Mouse (Mus musculus) lung, embryonic 15.5 days (tissue): ENCODE measurements around the gene Atf3. TPM values are rescaled to one million over a fixed set of nuclear protein-coding genes. Genes with fewer than 3 reads are reported as not detected.
A peak's percentile ranks its signal among the peaks of the same experiment; 100 is the strongest.
"Not testable (repeated sequence)": the region's sequence is repeated elsewhere in the genome, so short reads cannot be mapped to it uniquely, and the experiment has no call there.

Source experiments
- ATAC-seq: fragments of 200-750 bp; cut with Nextera tagmentation; 2 replicates; pipeline ENCODE4 v1.8.0; 2017; ENCODE audit warnings: moderate number of reproducible peaks, borderline replicate concordance; ENCODE audit not compliant: low FRiP score, low TSS enrichment; ENCODE audit errors: extremely low read depth
- H3K27ac ChIP-seq: fragments of 300-500 bp; sonication (generic); 2 replicates; pipeline ENCODE4 v1.5.1; 2015; ENCODE audit warnings: moderate library complexity, mild to moderate bottlenecking, inconsistent platforms
- H3K27me3 ChIP-seq: fragments of 300-500 bp; sonication (generic); 2 replicates; pipeline ENCODE4 v1.6.1; 2015; ENCODE audit warnings: inconsistent platforms
- H3K36me3 ChIP-seq: fragments of 300-500 bp; sonication (generic); 2 replicates; pipeline ENCODE4 v1.6.1; 2015; ENCODE audit warnings: inconsistent platforms
- H3K4me1 ChIP-seq: fragments of 300-500 bp; sonication (generic); 2 replicates; pipeline ENCODE4 v1.6.1; 2015; ENCODE audit warnings: inconsistent platforms
- H3K4me2 ChIP-seq: fragments of 300-500 bp; sonication (generic); 2 replicates; pipeline ENCODE4 v1.6.1; 2015; ENCODE audit warnings: inconsistent platforms, mild to moderate bottlenecking, moderate library complexity
- H3K4me3 ChIP-seq: fragments of 300-500 bp; sonication (generic); 2 replicates; pipeline ENCODE4 v1.5.1; 2015; ENCODE audit warnings: mild to moderate bottlenecking, inconsistent platforms
- H3K9ac ChIP-seq: fragments of 300-500 bp; sonication (generic); 2 replicates; pipeline ENCODE4 v1.6.1; 2015; ENCODE audit warnings: inconsistent platforms
- H3K9me3 ChIP-seq: fragments of 300-500 bp; sonication (generic); 2 replicates; pipeline ENCODE4 v1.6.1; 2016; ENCODE audit warnings: inconsistent platforms
- WGBS: fragments of 180-500 bp; shearing (Covaris S2); methylation state at CpG from one replicate; pipeline ENCODE4 v1.1.7; 2015; 5-methylcytosine and 5-hydroxymethylcytosine counted together
- polyA plus RNA-seq: library from polyadenylated mRNA; unstranded; fragments of >200 nt; fragmentation: Nextera tagmentation; extraction: Ambion mirVana; gene quantifications from 2 replicates; pipeline ENCODE4 v1.2.1, GENCODE M21; 2015

Atf3 gene
- polyA plus RNA-seq, 1 experiment from 2014 or later = 4.1 TPM

DNA sequence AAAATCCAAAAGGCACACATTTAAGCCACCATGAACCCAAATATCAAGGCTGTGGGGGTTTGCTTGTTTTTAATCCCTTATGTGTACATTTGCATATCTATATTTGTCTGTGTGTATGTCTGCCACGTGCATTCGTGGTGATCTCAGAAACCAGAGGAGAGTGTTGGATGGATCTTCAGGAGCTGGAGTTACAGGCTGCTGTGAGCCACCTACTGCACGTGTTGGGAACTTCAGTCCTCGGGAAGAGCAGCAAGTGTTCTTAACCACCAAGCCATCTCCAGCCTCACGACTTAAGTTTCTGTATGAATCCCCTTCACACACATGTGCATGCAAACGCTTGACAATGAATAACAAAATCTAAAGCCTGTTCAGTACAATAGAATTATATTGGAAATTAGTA is 45.4 kb downstream of the Atf3 start:
- ATAC-seq = no peak
- no peak overlapping the region for H3K4me2 ChIP-seq
- no peak overlapping the region for H3K9ac ChIP-seq
- no peak overlapping the region for H3K4me3 ChIP-seq
- no peak overlapping the region for H3K27ac ChIP-seq
- no peaks in the 10 kb centered on the region for H3K36me3 ChIP-seq
- H3K4me1 ChIP-seq = no peaks in the 10 kb centered on the region
- no peaks in the 10 kb centered on the region for H3K9me3 ChIP-seq
- no peaks in the 10 kb centered on the region for H3K27me3 ChIP-seq
- WGBS = 11% methylated on average over 6 of the region's 6 CpGs

DNA sequence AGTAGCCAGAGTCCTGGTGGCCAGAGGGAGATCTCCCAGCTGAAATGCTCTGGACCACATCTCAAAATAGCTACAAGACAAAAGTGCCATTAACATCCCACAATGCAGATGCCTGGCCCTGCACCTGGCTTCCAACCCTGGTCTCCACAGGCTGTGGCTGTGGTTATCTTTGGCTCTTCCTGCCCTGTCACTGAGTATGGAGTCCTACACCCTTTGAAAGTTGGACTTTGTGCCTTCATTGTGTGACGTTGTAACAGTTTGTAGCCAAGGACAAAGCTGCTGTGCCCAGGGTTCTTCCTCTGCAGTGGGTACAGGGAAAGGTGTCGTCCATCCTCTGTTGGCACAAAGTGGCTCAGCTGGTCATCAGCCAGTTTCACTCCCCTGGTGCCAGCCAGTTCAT is 47.4 kb downstream of the Atf3 start:
- H3K9ac ChIP-seq = no peak overlapping the region
- H3K4me1 ChIP-seq = no peaks in the 10 kb centered on the region
- no peak overlapping the region for H3K4me2 ChIP-seq
- H3K27ac ChIP-seq = no peak overlapping the region
- H3K4me3 ChIP-seq = no peak overlapping the region
- 84% methylated on average over 2 of the region's 2 CpGs for WGBS
- ATAC-seq = no peak
- H3K9me3 ChIP-seq = no peaks in the 10 kb centered on the region
- no peaks in the 10 kb centered on the region for H3K36me3 ChIP-seq
- no peaks in the 10 kb centered on the region for H3K27me3 ChIP-seq

DNA sequence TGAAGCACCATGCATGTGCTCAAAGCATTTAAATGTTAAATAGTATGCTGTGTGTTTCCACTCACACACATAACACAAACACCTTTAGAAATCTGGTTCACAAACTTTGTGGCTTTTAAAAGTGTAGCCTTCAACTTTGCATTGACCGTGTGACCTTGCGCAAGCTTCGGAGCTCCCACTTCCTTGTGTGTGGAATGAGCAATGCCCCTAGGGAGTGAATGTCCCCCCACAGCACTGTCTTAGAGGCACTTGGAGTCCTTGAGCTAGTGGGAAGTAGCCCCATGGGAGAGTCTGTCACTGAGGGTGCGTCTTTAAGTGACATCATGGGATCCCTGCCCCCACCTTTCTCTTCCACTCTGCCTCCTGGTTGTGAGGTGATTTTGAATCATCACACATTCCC is 51.6 kb downstream of the Atf3 start:
- Histone ChIP-seq H3K4me1 (no peaks in the 10 kb centered on the region), H3K9me3 (no peaks in the 10 kb centered on the region), H3K36me3 (no peaks in the 10 kb centered on the region), H3K27ac (no peak overlapping the region), H3K4me2 (no peak overlapping the region), H3K4me3 (no peak overlapping the region), H3K9ac (no peak overlapping the region), H3K27me3 (no peaks in the 10 kb centered on the region)
- WGBS = 59% methylated on average over 4 of the region's 4 CpGs
- ATAC-seq = no peak

DNA sequence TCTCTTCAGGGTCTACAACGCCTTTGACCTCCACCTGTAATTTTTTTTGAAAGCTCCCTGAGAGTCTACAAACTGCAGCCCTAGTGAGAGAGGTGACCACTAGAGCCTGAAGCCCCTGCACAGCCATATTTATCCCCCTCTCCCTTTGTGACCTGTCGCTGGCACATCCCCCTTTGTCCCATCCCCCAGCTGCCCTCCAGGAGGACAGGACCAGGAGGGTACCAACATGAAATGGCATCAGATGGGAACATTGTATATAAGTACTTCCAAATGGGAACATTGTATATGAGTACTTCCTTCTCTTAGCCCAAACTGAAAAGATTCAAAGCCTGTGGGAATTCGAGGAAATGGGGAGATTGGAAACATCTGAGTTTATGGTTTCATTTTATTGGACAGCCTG is 53.1 kb downstream of the Atf3 start, which contains the start of gene Fam71a:
Gene Fam71a (minus strand): TSS at position 101 of the 400 bp plus-strand sequence.
- WGBS = 74% methylated on average over 3 of the region's 3 CpGs
- no peak for ATAC-seq

DNA sequence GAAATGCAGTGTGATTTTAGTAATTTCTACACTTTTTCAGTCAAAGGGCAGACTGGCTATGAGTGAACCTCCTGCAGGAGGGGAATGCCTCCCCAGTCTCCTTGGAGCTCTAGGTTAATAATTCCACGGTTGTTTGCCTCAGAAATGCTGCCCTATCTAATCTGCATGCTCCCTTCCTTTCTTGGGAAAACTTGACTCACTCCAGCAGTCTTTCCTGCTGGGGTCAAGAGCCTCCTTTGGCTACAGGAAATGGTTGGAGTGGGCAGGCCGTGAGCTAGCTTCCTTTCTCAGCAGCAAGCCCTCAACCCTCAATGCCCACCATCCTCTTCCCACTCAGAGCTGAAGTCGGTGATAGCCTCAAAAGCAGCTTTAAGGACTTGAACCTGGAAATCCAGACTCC is 63.5 kb downstream of the Atf3 start:
- 23% methylated on average over 3 of the region's 3 CpGs for WGBS
- Histone ChIP-seq H3K36me3 (no peaks in the 10 kb centered on the region), H3K4me2 (no peak overlapping the region), H3K27ac (peak overlapping the region; percentile 1; the same call in 1 of the 2 replicates), H3K4me1 (peaks cover 4% of the 10 kb centered on the region; the same call in 1 of the 2 replicates), H3K27me3 (no peaks in the 10 kb centered on the region), H3K9ac (no peak overlapping the region), H3K9me3 (no peaks in the 10 kb centered on the region), H3K4me3 (no peak overlapping the region)
- no peak for ATAC-seq

More for the DNA sequence above, 53.1 kb downstream of the Atf3 start, which contains the start of gene Fam71a:
- H3K9ac ChIP-seq = no peak within 1 kb of the TSS
- H3K4me1 ChIP-seq = no peaks in the 10 kb centered on the region
- no peak within 1 kb of the TSS for H3K27ac ChIP-seq
- no peak within 1 kb of the TSS for H3K4me2 ChIP-seq
- no peaks in the 10 kb centered on the region for H3K27me3 ChIP-seq
- H3K9me3 ChIP-seq = no peaks in the 10 kb centered on the region
- no peak within 1 kb of the TSS for H3K4me3 ChIP-seq
- no peaks in the 10 kb centered on the region for H3K36me3 ChIP-seq

DNA sequence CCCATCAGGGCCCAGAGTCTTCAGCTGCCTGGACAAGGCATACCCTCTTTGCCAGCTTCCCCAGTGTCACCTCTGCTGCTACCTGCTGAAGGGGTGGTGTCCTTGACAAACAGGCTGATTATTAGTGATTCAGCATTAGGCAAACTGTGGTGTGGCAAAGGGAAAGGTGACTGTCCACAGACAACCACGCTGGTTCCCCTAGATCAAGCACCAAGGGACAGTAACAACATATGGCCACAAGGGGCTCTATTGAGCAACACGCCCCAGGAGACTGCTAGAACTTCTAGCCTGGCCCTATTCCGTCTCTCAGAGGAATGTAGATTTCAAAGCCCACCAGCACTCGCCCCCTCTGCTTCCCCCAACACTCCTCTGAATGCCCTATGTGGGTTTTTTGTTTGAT is 64.8 kb downstream of the Atf3 start:
- WGBS = 24% methylated on average over 4 of the region's 4 CpGs
- Histone ChIP-seq H3K4me1 (peaks cover 4% of the 10 kb centered on the region; the same call in 1 of the 2 replicates), H3K4me3 (no peak overlapping the region), H3K4me2 (no peak overlapping the region), H3K36me3 (no peaks in the 10 kb centered on the region), H3K27ac (no peak overlapping the region), H3K9ac (no peak overlapping the region), H3K27me3 (no peaks in the 10 kb centered on the region), H3K9me3 (no peaks in the 10 kb centered on the region)
- ATAC-seq = no peak

DNA sequence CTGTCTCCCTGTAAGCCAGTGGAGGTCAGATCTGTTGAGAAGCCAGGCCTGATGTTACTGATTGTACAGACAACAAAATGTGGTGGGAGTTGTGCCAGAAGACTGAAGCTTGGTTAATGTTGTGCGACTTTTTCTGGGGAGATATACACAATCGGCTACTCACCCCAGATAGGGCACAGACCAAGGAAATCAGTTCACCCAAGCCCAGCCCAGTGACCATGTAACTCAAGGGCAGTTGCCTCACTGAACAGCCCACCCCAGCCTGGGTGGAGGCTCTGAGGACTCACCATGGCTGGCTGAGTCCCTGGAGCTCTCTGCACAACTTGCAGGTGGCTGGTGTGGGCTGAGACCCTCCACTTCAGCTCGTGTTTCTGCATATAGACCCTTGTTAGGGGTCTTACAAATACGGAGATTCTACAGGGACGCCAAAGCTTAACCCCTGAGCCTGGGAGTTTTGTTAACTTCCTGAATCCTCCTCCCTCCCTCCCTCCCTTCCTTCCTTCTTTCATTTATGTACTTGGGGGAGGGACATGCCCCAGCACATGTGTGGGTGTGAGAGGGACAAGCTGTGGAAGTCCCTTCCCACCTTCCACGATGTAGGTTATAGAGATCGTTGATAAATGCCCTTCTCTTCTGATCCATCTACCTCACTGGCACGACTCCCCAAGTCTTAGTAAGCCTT is 66.8 kb downstream of the Atf3 start:
- Histone ChIP-seq H3K4me1 (peaks cover 4% of the 10 kb centered on the region; the same call in 1 of the 2 replicates), H3K27ac (no peak overlapping the region), H3K4me2 (no peak overlapping the region), H3K27me3 (no peaks in the 10 kb centered on the region), H3K4me3 (no peak overlapping the region), H3K36me3 (no peaks in the 10 kb centered on the region), H3K9me3 (no peaks in the 10 kb centered on the region), H3K9ac (no peak overlapping the region)
- 60% methylated on average over 8 of the region's 8 CpGs for WGBS
- no peak for ATAC-seq

DNA sequence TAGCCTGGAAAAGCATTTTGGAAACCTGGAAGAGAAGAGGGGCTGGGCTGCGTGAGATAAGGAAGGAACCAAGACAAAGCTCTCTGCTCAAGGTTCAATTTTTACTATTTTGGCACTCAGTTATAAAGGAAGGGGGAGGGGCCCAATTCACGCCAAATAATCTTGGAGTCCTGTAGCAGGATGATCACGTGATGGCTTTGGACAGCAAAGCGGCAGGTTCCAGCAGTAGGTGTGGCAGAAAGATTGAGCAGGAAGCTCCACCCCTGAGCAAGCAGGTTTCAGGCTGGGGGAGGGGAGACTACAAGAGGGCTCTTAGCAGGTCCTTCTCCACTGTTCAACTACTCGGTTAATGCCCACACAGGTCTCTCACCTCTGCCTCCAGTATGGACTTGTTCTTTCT is 68.3 kb downstream of the Atf3 start:
- not testable (repeated sequence) for ATAC-seq, H3K4me3 ChIP-seq, H3K36me3 ChIP-seq, H3K27ac ChIP-seq, H3K4me2 ChIP-seq, H3K9ac ChIP-seq, H3K27me3 ChIP-seq, H3K9me3 ChIP-seq, H3K4me1 ChIP-seq
- WGBS = 66% methylated on average over 5 of the region's 5 CpGs

DNA sequence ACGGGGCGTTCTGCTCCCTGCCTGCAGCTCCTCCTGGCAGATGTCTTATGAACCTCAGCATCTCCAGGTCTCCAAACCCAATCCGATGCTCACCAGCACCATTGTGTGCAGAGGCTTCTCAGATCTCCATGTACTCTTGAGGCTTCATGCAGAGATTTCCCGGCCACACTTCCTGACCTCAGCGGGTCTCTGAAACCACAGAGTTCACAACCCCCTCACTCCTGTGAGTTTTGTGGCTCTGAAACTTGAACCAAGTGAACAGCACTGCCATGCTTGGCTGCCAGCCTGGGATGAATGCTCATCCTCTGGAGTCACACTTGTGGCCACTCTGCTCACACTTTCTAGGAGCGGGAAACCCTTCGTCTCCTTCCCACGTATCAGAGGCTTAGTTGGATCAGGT is 76.9 kb downstream of the Atf3 start:
- Histone ChIP-seq H3K4me1 (no peaks in the 10 kb centered on the region), H3K4me3 (no peak overlapping the region), H3K27me3 (no peaks in the 10 kb centered on the region), H3K9ac (no peak overlapping the region), H3K36me3 (no peaks in the 10 kb centered on the region), H3K9me3 (no peaks in the 10 kb centered on the region), H3K4me2 (no peak overlapping the region), H3K27ac (no peak overlapping the region)
- WGBS = 83% methylated on average over 8 of the region's 8 CpGs
- ATAC-seq = no peak

DNA sequence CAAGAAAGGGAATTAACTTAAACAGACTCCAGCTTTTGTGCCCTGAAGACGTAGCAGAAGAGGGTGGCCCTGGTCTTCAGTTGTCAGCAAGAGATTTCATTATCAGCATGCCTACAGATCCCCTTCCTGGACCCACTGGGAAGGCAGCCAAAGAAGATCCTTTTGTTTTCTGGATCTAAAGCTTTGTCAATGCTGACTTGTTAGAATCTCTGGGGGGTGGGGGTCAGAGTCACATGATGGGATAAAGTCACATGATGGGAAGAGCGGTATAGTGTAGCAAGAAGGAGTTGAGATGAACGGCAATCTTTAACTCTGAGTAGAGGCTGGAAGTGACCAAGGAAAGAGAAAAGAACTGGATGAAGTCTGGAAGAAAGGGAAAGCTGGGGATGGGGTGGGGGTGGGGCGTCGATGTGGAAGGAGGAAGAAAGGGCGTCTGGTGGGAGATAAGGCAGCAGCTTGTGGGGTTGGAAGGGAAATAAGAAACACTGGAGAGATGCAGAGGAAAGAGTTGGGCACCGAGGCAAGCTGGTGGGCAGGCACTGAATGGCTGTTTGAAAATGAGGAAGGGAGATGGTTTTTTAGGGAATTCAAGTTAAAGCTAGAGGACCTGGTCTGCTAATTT is 78.9 kb downstream of the Atf3 start:
- 48% methylated on average over 7 of the region's 7 CpGs for WGBS
- Histone ChIP-seq H3K27me3 (no peaks in the 10 kb centered on the region), H3K4me3 (no peak overlapping the region), H3K4me1 (no peaks in the 10 kb centered on the region), H3K27ac (no peak overlapping the region), H3K4me2 (no peak overlapping the region), H3K9ac (no peak overlapping the region), H3K36me3 (no peaks in the 10 kb centered on the region), H3K9me3 (no peaks in the 10 kb centered on the region)
- ATAC-seq = no peak

DNA sequence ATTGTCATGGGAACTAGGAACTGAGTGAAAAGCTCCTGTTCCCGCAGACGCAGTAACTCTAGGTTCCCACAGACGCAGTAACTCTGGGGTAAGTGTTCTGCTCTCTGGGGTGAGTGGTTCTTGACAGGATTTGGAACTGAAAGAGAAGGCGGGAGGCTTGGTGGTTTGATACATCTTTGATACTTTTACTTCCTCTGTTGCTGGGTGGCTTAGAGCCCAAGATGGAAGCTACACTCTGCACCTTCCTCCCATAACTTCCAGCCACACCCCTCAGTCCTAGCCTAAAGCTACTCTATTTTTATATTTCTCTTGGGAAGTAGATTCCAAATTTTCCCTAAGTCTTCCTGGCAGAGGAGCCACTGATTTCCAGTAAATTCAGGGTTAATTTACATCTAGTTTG is 79.4 kb downstream of the Atf3 start:
- H3K9ac ChIP-seq = no peak overlapping the region
- no peaks in the 10 kb centered on the region for H3K4me1 ChIP-seq
- no peak overlapping the region for H3K4me2 ChIP-seq
- H3K27ac ChIP-seq = no peak overlapping the region
- no peaks in the 10 kb centered on the region for H3K27me3 ChIP-seq
- no peak for ATAC-seq
- no peaks in the 10 kb centered on the region for H3K9me3 ChIP-seq
- WGBS = 86% methylated on average over 4 of the region's 4 CpGs
- no peaks in the 10 kb centered on the region for H3K36me3 ChIP-seq
- no peak overlapping the region for H3K4me3 ChIP-seq

DNA sequence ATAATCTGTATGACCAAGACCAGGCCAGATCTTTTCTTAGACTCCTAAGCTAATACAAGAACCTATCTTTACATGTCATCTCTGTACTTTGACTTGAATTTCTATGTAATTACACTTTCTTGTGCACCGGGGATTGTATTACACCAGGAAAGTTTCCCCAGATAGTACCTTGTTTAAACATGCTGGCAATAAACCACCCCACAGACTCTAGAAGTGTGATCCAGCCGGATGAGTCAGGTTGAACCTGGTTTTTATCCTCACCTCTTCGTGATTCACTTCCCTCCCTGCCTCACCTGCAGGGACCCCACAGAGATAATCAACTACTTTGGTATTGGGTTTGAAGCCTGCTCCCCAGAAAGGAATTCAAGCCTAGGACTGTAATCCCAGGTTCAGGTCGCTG is 82.4 kb downstream of the Atf3 start:
- ATAC-seq = no peak
- no peak overlapping the region for H3K4me3 ChIP-seq
- WGBS = 47% methylated on average over 4 of the region's 4 CpGs
- H3K4me2 ChIP-seq = no peak overlapping the region
- H3K9me3 ChIP-seq = no peaks in the 10 kb centered on the region
- H3K36me3 ChIP-seq = no peaks in the 10 kb centered on the region
- no peak overlapping the region for H3K9ac ChIP-seq
- 0 out of 2 replicates have a peak, but pooled peaks cover 3% of the 10 kb centered on the region for H3K4me1 ChIP-seq
- H3K27ac ChIP-seq = no peak overlapping the region
- no peaks in the 10 kb centered on the region for H3K27me3 ChIP-seq
